Mouse (Mus musculus): Measurements from ENCODE around the gene Isca2. TPM values are rescaled to one million over a fixed set of nuclear protein-coding genes. Genes with fewer than 3 reads are reported as not detected.

Gene Isca2
- total and polyA plus RNA-seq, 3 experiments, result 70.6 to 71.1 TPM; not detected in 1

GRCm38 (mm10) chr12:84743496-84743895 lies 29.6 kb upstream of the Isca2 start:
- Histone ChIP-seq H3K9me3 (replicated peaks; ENCODE audit: insufficient read depth, low read length) (no peaks in the 10 kb centered on the region), H3K36me3 (ENCODE audit: control insufficient read depth in 1 of 2, insufficient read depth in 2 of 2, low read length in 2 of 2) (no peaks in the 10 kb centered on the region), H3K27ac (ENCODE audit: control insufficient read depth, low read depth, low read length) (no peak overlapping the region), H3K79me2 (ENCODE audit: control insufficient read depth, insufficient read depth, low read length, poor library complexity) (no peaks in the 10 kb centered on the region), H3K9ac (ENCODE audit: control insufficient read depth, low read depth, low read length, poor library complexity, severe bottlenecking) (no peak overlapping the region), H3K4me1 (ENCODE audit: control insufficient read depth in 1 of 2, insufficient read depth in 2 of 2, low read length in 2 of 2) (no peaks in the 10 kb centered on the region), H3K27me3 (ENCODE audit: control insufficient read depth in 1 of 2, insufficient read depth in 2 of 2, low read length in 2 of 2) (peaks cover 2 to 3% of the 10 kb centered on the region in 2 experiments), H3K4me3 (ENCODE audit: control insufficient read depth in 1 of 2, insufficient read depth in 1 of 2, low read depth in 2 of 2, low read length in 2 of 2) (no peak overlapping the region)
- TF ChIP-seq USF1 (IDR thresholded peaks at IDR 0.05; ENCODE audit: low read depth, low read length) (no peak), POLR2AphosphoS5 (IDR thresholded peaks at IDR 0.05; ENCODE audit: borderline replicate concordance, low read depth, low read length) (no peak), EP300 (IDR thresholded peaks at IDR 0.05; ENCODE audit: low read depth in 1 of 2, low read length in 2 of 2) (no peak), SIN3A (IDR thresholded peaks at IDR 0.05; ENCODE audit: low read length) (no peak), CHD2 (IDR thresholded peaks at IDR 0.05; ENCODE audit: low read length) (no peak), JUND (IDR thresholded peaks at IDR 0.05; ENCODE audit: low read depth, low read length) (no peak), HCFC1 (IDR thresholded peaks at IDR 0.05; ENCODE audit: low read depth, low read length) (no peak), MYC (IDR thresholded peaks at IDR 0.05; ENCODE audit: low read depth, low read length) (no peak)
- DNase-seq (ENCODE audit: low read depth, low spot score), result no peak

- no peak overlapping the region for H3K27ac ChIP-seq (ENCODE audit: control insufficient read depth, low read depth, low read length)
- H3K27me3 ChIP-seq (ENCODE audit: control insufficient read depth in 1 of 2, insufficient read depth in 2 of 2, low read length in 2 of 2), result peaks cover 2 to 3% of the 10 kb centered on the region in 2 experiments
- no peak for DNase-seq (ENCODE audit: low read depth, low spot score)
- H3K9ac ChIP-seq (ENCODE audit: control insufficient read depth, low read depth, low read length, poor library complexity, severe bottlenecking), result no peak overlapping the region
- H3K36me3 ChIP-seq (ENCODE audit: control insufficient read depth in 1 of 2, insufficient read depth in 2 of 2, low read length in 2 of 2), result no peaks in the 10 kb centered on the region
- no peaks in the 10 kb centered on the region for H3K4me1 ChIP-seq (ENCODE audit: control insufficient read depth in 1 of 2, insufficient read depth in 2 of 2, low read length in 2 of 2)
- no peaks in the 10 kb centered on the region for H3K79me2 ChIP-seq (ENCODE audit: control insufficient read depth, insufficient read depth, low read length, poor library complexity)
- TF ChIP-seq MXI1 (IDR thresholded peaks at IDR 0.05; ENCODE audit: low read depth, low read length) (no peak), TAL1 (IDR thresholded peaks at IDR 0.05; ENCODE audit: low read length) (no peak), JUND (IDR thresholded peaks at IDR 0.05; ENCODE audit: low read depth, low read length) (no peak), MYB (IDR thresholded peaks at IDR 0.05; ENCODE audit: low read depth, low read length) (no peak), USF2 (IDR thresholded peaks at IDR 0.05; ENCODE audit: borderline replicate concordance in 1 of 2, insufficient read depth in 1 of 2, low read depth in 1 of 2, low read length in 2 of 2) (no peak), CHD1 (IDR thresholded peaks at IDR 0.05; ENCODE audit: low read depth, low read length) (no peak), CHD2 (IDR thresholded peaks at IDR 0.05; ENCODE audit: low read length) (no peak), KAT2A (conservative IDR thresholded peaks at IDR 0.05; ENCODE audit: low read depth, low read length) (no peak), BHLHE40 (IDR thresholded peaks at IDR 0.05; ENCODE audit: borderline replicate concordance, low read depth, low read length) (no peak), HCFC1 (IDR thresholded peaks at IDR 0.05; ENCODE audit: low read depth, low read length) (no peak), MAFK (IDR thresholded peaks at IDR 0.05; ENCODE audit: borderline replicate concordance, low read depth, low read length) (no peak), POLR2AphosphoS5 (IDR thresholded peaks at IDR 0.05; ENCODE audit: borderline replicate concordance, low read depth, low read length) (no peak), ETS1 (IDR thresholded peaks at IDR 0.05; ENCODE audit: low read depth, low read length) (no peak), MAX (IDR thresholded peaks at IDR 0.05; ENCODE audit: low read length) (no peak), POLR2AphosphoS2 (IDR thresholded peaks at IDR 0.05; ENCODE audit: low read length) (no peak), MEF2A (IDR thresholded peaks at IDR 0.05; ENCODE audit: extremely low read depth, insufficient replicate concordance, low read depth, low read length, poor library complexity, severe bottlenecking) (no peak), RCOR1 (IDR thresholded peaks at IDR 0.05; ENCODE audit: low read depth, low read length) (no peak), ZNF384 (IDR thresholded peaks at IDR 0.05; ENCODE audit: low read depth, low read length) (no peak), EP300 (IDR thresholded peaks at IDR 0.05; ENCODE audit: low read depth in 1 of 2, low read length in 2 of 2) (no peak), SIN3A (IDR thresholded peaks at IDR 0.05; ENCODE audit: low read length) (no peak)
- H3K9me3 ChIP-seq (replicated peaks; ENCODE audit: insufficient read depth, low read length), result no peaks in the 10 kb centered on the region
- no peak overlapping the region for H3K4me3 ChIP-seq (ENCODE audit: control insufficient read depth in 1 of 2, insufficient read depth in 1 of 2, low read depth in 2 of 2, low read length in 2 of 2)
Measured at GRCm38 (mm10) chr12:84745700-84746099, 27.4 kb upstream of the Isca2 start.

Measured in MEL (cell line).